Mouse (Mus musculus) layer of hippocampus, postnatal 25 days (tissue): ENCODE data around the gene Fah. TPM values are rescaled to one million over a fixed set of nuclear protein-coding genes. Genes with fewer than 3 reads are reported as not detected.

Experiments used
- DNase-seq, 2 experiments: peaks; one replicate each; pipeline ENCODE4 v3.0.0; 2022; ENCODE audit warnings: mixed read lengths in 2 of 2, low spot score in 1 of 2; ENCODE audit errors: extremely low spot score in 1 of 2
- total RNA-seq, 2 experiments: library from RNA; stranded (reverse); gene quantifications; 2 replicates each; pipeline ENCODE4 v1.2.3; 2021

The Fah gene
- total RNA-seq, result 10 to 100 TPM; 18.4 to 19.2 TPM

GRCm38 (mm10) chr7:84606293-84606749, at the start of gene Fah:
TSS of gene Fah (minus strand) at chr7:84606722.
- no peak for DNase-seq

GRCm38 (mm10) chr7:84652740-84653139, 46.2 kb upstream of the Fah start:
- no peak for DNase-seq

GRCm38 (mm10) chr7:84651987-84652321, 45.4 kb upstream of the Fah start:
- DNase-seq, result no peak

GRCm38 (mm10) chr7:84651303-84651986, 44.9 kb upstream of the Fah start:
- DNase-seq, result no peak

- DNase-seq, result no peak
Observed at GRCm38 (mm10) chr7:84649016-84649415, 42.5 kb upstream of the Fah start.

- no peak for DNase-seq
Observed at GRCm38 (mm10) chr7:84646256-84646655, 39.7 kb upstream of the Fah start.

GRCm38 (mm10) chr7:84643270-84643998, 36.9 kb upstream of the Fah start:
- no peak for DNase-seq

GRCm38 (mm10) chr7:84642159-84642928, 35.8 kb upstream of the Fah start:
- DNase-seq, result no peak

GRCm38 (mm10) chr7:84636939-84637338, 30.4 kb upstream of the Fah start:
- no peak for DNase-seq

- DNase-seq, result no peak
Observed at GRCm38 (mm10) chr7:84631878-84632277, 25.4 kb upstream of the Fah start.

GRCm38 (mm10) chr7:84623718-84624117, 17.2 kb upstream of the Fah start:
- DNase-seq, result no peak

GRCm38 (mm10) chr7:84620956-84621355, 14.4 kb upstream of the Fah start:
- DNase-seq, result no peak

GRCm38 (mm10) chr7:84618951-84619350, 12.4 kb upstream of the Fah start:
- no peak for DNase-seq

- DNase-seq, result no peak
Observed at GRCm38 (mm10) chr7:84612445-84612844, 5.9 kb upstream of the Fah start.

GRCm38 (mm10) chr7:84611609-84612008, 5.1 kb upstream of the Fah start:
- no peak for DNase-seq

GRCm38 (mm10) chr7:84605704-84606292, 724 bp downstream of the Fah start:
- peak; percentile 58 for DNase-seq

GRCm38 (mm10) chr7:84605033-84605687, 1.4 kb downstream of the Fah start:
- DNase-seq, result no peak

- no peak for DNase-seq
Observed at GRCm38 (mm10) chr7:84604501-84604900, 2.0 kb downstream of the Fah start.

- no peak for DNase-seq
Observed at GRCm38 (mm10) chr7:84601331-84601730, 5.2 kb downstream of the Fah start.

- DNase-seq, result no peak
Observed at GRCm38 (mm10) chr7:84600631-84601030, 5.9 kb downstream of the Fah start.
